Mouse (Mus musculus) gonadal fat pad, adult 2 months (tissue): ENCODE data around the gene Sgsm1. TPM values are rescaled to one million over a fixed set of nuclear protein-coding genes. Genes with fewer than 3 reads are reported as not detected.

Experiments
- DNase-seq: peaks from one replicate; pipeline ENCODE4 v3.0.0-alpha.2; 2012; ENCODE audit warnings: low read depth
- polyA plus RNA-seq: library from polyadenylated mRNA; depleted of rRNA; stranded (reverse); fragments of >200 nt; gene quantifications from 2 replicates; pipeline ENCODE4 v1.2.3, GENCODE M21; 2012

The Sgsm1 gene
- polyA plus RNA-seq, 1 experiment: 10.6 TPM

- DNase-seq: no peak
Measured at GRCm38 (mm10) chr5:113283726-113284125, 26.9 kb downstream of the Sgsm1 start.

GRCm38 (mm10) chr5:113281557-113281956 is 29.0 kb downstream of the Sgsm1 start:
- no peak for DNase-seq

GRCm38 (mm10) chr5:113280138-113280856 is 30.3 kb downstream of the Sgsm1 start:
- no peak for DNase-seq

- DNase-seq: no peak
Measured at GRCm38 (mm10) chr5:113275839-113276238, 34.7 kb downstream of the Sgsm1 start.

GRCm38 (mm10) chr5:113271207-113271811 is 39.3 kb downstream of the Sgsm1 start:
- no peak for DNase-seq

- DNase-seq: no peak
Measured at GRCm38 (mm10) chr5:113270043-113270442, 40.5 kb downstream of the Sgsm1 start.

GRCm38 (mm10) chr5:113268246-113268645 is 42.3 kb downstream of the Sgsm1 start:
- no peak for DNase-seq

- no peak for DNase-seq
Measured at GRCm38 (mm10) chr5:113265637-113266036, 44.9 kb downstream of the Sgsm1 start.

- no peak for DNase-seq
Measured at GRCm38 (mm10) chr5:113250806-113251205, 59.8 kb downstream of the Sgsm1 start.

GRCm38 (mm10) chr5:113249263-113249930 is 61.2 kb downstream of the Sgsm1 start:
- no peak for DNase-seq

- DNase-seq: no peak
Measured at GRCm38 (mm10) chr5:113230196-113230595, 80.4 kb downstream of the Sgsm1 start.

GRCm38 (mm10) chr5:113226632-113227102 is 83.9 kb downstream of the Sgsm1 start, which contains the start of gene Tmem211:
TSS of gene Tmem211 (plus strand) at chr5:113226909.
- no peak for DNase-seq

- no peak for DNase-seq
Measured at GRCm38 (mm10) chr5:113225686-113226435, 84.7 kb downstream of the Sgsm1 start.

- DNase-seq: no peak
Measured at GRCm38 (mm10) chr5:113225271-113225670, 85.3 kb downstream of the Sgsm1 start.

GRCm38 (mm10) chr5:113223888-113224287 is 86.7 kb downstream of the Sgsm1 start:
- DNase-seq: peak; percentile 68

- DNase-seq: no peak
Measured at GRCm38 (mm10) chr5:113221147-113221865, 89.3 kb downstream of the Sgsm1 start, which contains the start of gene 2900026A02Rik. TSS of gene 2900026A02Rik (minus strand) at chr5:113221236.

- no peak for DNase-seq
Measured at GRCm38 (mm10) chr5:113220383-113221146, 90.0 kb downstream of the Sgsm1 start.

GRCm38 (mm10) chr5:113219876-113220275 is 90.7 kb downstream of the Sgsm1 start:
- no peak for DNase-seq

GRCm38 (mm10) chr5:113219450-113219849 is 91.1 kb downstream of the Sgsm1 start:
- DNase-seq: no peak

GRCm38 (mm10) chr5:113218617-113219235 is 91.9 kb downstream of the Sgsm1 start:
- DNase-seq: no peak
